Mouse (Mus musculus) 3T3-L1 (cell line): Measurements from ENCODE around the gene Gm867.

Source experiments
- DNase-seq: peaks from one replicate; pipeline ENCODE4 v3.0.0-alpha.2; 2015; ENCODE audit warnings: low read depth, low spot score

Gm867 gene

GRCm38 (mm10) chr10:75936909-75937667, 3.4 kb downstream of the Gm867 start:
- DNase-seq, result no peak

DNA sequence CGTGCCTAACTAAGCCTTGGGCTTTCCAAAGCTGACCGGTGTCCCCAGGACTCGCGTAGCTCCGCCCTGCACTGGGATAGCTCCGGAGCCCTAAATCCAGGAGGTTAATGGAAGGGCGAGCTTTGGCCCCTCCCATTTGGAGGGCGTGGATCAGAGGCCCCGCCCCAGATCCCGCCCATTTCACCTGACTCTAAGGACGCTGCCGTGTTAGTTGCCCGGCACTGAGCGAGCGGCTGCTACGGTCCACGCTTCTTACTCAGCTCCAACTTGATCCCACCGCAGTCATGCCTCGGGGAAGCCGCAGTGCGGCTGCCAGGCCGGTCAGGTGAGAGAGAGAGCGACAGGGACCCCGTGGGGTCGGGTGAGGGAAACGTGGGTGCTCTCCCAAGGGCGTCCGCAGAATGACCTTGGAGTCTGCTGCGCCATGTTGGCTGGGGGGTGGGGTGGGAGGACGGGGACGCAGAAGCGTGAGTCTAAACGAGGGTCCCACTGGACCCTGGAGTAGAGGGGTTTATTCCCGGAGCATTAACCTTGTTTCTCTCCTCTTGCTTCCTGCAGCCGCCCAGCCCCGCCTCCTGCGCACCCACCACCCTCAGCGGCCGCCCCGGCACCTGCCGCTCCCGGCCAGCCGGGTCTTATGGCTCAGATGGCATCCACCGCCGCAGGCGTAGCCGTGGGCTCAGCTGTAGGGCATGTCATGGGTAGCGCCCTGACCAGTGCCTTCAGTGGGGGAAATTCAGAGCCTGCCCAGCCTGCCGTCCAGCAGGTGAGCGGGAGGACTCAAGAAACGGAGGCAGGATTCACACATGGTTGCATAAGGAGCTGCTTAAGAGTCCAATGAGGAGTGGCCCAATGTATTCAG, 4.6 kb downstream of the Gm867 start, which contains the start of gene Mmp11:
Gene Mmp11, minus strand, starts transcription at position 817 of the 862 bp plus-strand sequence.
- DNase-seq, result no peak

GRCm38 (mm10) chr10:75934991-75935390, 5.5 kb downstream of the Gm867 start:
- DNase-seq, result no peak

DNA sequence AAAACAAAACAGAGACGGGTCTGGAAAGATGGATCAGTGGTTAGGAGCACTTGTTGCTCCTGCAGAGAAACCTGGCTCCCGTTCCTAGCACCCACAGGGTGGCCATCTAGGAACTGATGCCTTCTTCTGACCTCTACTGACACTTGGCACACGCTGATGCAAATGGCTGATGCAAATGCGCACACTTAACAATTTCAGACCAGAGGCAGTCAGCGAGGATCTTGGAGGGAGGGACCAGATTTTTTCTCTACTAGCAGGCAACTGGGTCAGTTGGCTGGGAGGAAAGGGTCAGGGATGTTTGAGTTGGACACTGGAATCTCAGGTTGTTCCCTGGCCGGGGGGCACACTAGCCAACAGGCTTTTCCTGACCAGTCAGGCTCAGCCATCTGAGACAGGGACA, 7.6 kb downstream of the Gm867 start, which contains the start of gene Chchd10:
Gene Chchd10, plus strand, starts transcription at position 240 of the 400 bp plus-strand sequence.
- DNase-seq, result no peak

DNA sequence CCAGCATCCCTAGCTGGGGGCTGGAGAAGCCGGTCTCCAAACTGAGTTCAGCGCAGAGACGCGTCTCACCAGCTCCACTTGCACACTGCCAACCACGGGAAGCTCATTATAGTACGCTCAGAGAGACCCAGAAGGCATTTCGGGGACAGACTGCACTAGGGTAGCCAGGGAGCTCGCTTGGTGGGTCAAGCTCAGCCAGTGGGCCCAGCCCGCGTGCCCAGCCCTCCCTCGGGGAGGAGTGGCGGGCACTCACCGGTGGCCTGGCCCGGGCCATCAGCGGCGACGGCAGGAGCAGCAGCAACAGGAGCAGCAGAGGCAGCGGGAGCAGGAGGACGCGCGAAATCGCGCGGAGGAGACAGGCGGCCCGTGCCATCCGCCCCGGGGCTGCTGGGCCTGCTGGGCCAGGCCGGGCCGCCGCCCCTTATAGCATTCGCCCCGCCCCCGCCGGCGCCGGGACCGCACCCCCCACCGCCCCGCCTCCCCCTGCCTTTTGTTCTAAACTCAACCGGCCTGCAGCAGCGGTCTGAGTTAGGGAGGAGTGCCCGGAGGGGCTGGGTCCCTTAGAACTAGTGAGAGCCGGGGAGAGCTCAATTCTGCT, 8.3 kb downstream of the Gm867 start:
- peak; percentile 58 for DNase-seq

- no peak for DNase-seq
Observed at GRCm38 (mm10) chr10:75931311-75931710, 9.2 kb downstream of the Gm867 start.

- peak; percentile 84 for DNase-seq
Observed at GRCm38 (mm10) chr10:75930304-75930703, 10.2 kb downstream of the Gm867 start.

DNA sequence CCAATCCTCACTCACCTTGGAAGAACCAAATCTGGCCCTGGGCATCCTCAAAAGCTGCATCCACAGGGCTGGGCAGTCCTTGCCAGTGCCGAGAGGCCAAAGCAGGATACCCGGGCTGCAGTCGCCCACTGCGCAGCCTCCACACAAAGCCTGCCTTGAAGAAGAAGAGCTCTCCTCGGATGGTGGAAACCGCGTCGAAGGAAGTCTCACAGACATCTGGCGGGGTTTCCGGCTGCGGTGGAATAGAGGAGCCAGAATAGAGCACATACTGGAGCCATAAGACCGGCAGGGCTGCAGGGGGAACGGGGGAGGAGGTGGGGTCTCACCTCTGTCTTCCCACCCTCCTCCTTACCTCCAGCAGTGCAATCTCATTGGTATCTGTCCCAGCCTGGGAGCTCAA, 14.1 kb downstream of the Gm867 start:
- DNase-seq, result no peak

DNA sequence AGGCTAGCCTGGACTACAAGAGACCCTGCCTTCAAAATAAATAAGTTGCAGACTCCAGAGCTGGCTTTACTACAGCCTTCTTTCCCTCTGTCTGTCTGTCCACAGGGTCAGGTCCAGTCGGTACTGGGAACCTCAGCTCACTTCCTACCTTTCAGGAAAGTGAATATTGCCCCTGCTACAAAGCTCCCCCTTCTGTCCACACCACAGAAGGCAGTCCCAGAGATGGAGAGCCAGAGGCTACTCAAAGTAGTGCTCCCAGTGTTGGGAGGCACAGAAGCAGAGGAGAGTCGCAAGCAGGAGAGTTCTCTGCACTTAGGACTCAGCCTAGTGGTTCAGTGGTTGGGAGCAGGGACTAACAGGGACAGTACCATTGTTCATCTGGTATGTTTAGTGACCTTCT, 16.1 kb downstream of the Gm867 start:
- DNase-seq, result peak; percentile 47

GRCm38 (mm10) chr10:75921726-75922560, 18.5 kb downstream of the Gm867 start:
- peak; percentile 45 for DNase-seq

DNA sequence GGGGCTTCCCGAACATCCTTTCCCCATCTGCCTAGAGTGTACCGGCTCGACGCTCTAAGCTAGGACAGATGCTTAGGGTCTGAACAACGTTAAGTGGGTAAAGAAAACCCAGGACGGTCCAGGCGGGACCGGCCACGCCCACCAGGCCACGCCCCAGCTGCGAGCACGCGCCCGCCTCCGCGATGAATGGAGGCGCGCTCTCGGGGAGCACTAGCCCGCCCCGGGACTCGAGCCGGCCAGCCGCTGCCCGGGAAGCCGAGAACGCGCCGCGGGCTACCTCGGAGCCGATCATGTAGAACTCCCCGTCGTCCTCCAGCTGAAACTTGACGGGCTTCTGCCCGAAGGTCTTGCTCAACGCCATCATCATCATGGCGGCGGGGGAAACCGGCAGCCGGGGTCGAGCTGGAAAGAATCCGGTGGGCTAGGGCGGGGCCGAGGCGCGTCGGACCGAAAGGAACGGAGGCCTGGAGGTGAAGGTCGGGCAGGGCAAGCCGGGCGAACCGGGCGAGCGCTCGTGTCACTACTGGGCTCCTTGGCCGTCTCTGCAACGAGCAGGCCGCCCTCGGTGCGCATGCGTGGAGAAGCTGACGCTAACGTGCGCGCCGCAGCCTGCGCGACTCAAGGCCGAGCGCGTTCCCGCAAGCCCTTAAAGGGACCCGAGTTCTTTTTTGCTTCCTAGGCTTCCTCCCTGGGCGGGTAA, 19.3 kb downstream of the Gm867 start, which contains the start of gene Smarcb1:
Gene Smarcb1, minus strand, starts transcription at position 592 of the 700 bp plus-strand sequence.
- DNase-seq, result peak; percentile 94

DNA sequence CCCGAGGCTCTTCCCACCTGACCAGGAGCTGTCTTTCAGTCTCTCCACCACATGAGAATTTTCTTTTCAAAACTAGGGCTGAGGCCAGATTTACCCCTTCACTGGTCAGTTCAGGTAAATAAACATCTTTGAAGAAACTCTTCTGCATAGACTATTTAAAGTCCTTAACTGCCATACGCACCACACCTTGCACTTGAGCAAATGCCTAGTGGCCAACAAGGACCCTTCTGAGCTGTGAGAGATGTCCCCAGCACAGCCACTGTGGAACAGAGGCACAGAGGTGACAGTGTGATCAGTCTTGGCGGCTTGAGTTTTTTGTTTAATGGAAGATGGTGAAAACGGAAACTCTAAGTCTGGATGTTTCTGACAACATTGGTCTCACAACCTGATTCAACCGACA, 21.4 kb downstream of the Gm867 start:
- DNase-seq, result no peak

- peak; percentile 79 for DNase-seq
Observed at GRCm38 (mm10) chr10:75916840-75917239, 23.6 kb downstream of the Gm867 start.

GRCm38 (mm10) chr10:75915557-75915956, 24.9 kb downstream of the Gm867 start:
- DNase-seq, result no peak

GRCm38 (mm10) chr10:75913013-75913589, 27.4 kb downstream of the Gm867 start:
- DNase-seq, result no peak

DNA sequence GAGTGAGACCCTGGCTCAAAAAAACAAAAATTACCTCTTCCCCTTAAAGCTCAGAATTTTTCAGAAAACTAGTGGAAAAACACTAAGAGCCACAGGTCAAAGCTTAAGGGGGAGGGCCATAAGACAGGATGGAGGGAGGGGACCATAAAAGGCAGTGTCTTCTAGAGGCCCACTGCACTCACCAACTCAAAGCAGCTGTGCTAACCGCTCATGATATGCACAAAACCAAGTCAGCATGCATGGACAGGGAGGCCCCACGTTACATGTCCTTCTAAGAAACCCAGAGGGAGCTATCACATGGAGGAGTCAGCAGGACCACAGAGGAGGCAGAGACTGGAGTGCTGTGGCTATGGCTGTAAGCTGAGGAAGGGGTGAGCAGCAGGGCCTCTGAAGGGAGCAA, 29.8 kb downstream of the Gm867 start:
- DNase-seq, result no peak

DNA sequence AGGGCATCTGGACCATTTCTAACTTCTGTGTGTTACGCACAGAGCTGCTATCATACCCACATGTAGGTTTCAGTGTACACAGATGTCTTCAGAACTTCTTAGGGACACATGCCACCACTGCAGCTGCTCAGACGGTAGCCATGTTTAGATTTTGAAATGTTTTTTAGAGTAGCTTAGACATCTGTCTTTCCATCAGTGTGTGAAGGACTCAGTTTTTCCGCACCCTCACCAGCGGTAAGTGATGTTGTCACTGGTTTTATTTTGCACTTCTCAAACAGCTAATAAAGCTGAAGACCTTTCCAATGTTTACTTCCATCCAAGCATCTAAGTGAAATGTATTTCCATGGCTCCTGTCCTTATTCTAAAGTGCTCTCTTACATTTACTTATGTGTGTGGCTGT, 33.6 kb downstream of the Gm867 start:
- no peak for DNase-seq

- no peak for DNase-seq
Observed at GRCm38 (mm10) chr10:75904391-75904790, 36.1 kb downstream of the Gm867 start.

DNA sequence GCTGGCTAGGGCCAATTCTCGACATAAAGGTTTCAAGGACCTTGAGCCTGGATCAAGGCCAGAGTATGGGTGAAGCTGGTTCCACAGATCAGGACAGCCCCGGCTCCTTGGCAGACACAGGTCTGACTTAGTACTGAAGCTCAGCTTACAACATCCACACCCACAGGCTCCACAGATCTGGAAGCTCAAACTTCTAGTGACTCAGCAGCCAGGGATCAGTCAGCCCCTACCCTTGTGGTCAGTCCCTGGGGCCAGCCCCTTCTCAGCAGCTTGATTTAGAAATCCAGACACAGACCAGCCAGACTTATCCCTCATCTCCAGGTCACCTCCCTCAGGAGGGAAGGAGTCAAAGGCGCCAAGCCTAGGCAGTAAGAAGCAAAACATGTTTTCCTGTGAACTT, 41.6 kb downstream of the Gm867 start:
- peak; percentile 98 for DNase-seq

DNA sequence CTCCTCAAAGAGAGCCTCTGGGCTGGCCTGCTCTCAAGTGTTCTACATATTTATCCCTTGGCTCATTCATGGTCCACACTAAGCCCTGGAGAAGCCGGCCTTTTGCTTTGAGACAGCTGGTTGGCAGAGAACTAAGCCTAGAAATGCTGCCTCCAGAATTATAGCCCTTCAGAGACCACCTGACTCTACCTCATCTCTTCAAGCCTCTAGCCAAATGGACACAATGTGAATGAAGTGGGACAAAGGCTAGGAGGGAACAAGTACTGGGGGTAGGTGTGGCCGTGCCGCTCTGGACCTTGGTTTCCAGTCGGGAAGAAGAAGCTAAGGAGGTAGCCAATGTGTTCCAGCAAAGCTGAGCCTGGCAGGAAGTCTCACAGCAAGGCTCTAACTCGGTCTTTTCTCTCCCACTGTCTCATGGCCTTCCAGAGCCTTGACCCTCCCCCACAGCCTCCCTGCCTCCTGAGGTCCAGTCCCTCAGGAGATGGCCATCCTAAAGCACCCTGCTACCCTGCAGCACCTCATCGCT, 42.4 kb downstream of the Gm867 start:
- DNase-seq, result peak; percentile 43
